Comparison of ENCODE assay signal across 26 mouse cellular contexts in the genomic region with DNA sequence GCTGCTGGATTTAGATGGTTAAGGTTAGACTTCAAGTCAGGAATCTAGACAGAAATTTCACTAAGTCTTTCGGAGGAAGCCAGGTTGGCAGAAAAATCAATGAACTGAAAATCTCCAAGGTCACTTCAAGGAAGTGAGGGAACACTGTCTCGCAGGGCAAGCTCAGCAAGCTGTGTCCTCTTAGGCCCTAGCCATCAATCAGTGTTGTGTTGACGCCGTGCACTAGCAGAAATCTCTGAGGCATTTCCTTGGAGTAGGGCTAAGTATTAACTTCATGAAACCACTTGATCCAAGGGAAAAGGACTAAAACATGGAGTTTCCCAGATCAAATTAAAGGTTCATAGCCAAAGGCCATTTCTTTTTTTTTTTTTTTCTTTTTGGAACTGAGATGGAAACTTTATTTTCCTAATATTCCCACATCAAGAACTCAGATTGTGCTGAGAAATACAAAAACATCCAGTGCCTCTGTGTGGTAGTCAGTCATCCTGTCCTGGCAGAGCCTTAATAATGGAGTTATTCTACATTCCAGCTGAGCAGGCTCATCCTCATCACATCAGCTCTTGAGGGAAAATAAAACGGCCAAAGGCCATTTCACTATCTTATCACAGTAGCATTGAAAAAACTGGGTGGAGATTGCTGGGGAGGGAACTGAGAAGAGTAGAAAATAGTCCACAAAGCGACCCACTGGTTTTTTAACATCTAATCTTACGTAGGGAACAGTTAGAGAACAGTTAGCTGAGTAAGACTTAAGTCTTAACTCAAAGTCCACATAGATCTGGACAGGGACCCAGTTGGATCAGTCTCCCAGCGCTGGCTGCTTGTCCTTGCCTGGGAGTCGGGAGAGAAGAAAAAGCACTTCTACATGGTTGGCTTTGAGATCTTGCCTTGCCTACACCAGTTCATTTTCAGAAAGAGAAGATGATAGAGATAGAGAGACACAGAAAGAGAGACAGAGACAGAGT. TPM values are rescaled to one million over a fixed set of nuclear protein-coding genes. Genes with fewer than 3 reads are reported as not detected.
DNase-seq lines count a peak whose midpoint lies in the region; ATAC-seq lines count a peak whose summit lies in the region.
"Had no signal": no experiment of that assay in that cellular context is flagged by ENCODE, and none has a peak within 500 bp of the region (broad histone marks: within the 10 kb centered on the region; RNA-seq: fewer than 3 reads in every experiment).

No protein-coding gene starts in this region.

- no peak overlapping the region for H3K4me3 ChIP-seq in forebrain, embryonic 10.5 days
- no peak overlapping the region for H3K4me3 ChIP-seq in forebrain, embryonic 13.5 days
- no peak overlapping the region for H3K4me3 ChIP-seq in hindbrain, embryonic 11.5 days (ENCODE audit: low read depth, low read length)
- H3K4me3 ChIP-seq: forebrain, embryonic 12.5 days; hindbrain, embryonic 10.5 days; liver, embryonic 12.5 days; midbrain, embryonic 10.5 days; stomach, embryonic 15.5 days had no signal

- whole genome bisulfite sequencing in forebrain, embryonic 10.5 days = 84% methylated on average over 9 of the region's 9 CpGs
- 86% methylated on average over 9 of the region's 9 CpGs for WGBS in forebrain, embryonic 13.5 days
- 78% methylated on average over 9 of the region's 9 CpGs for WGBS in hindbrain, embryonic 11.5 days

- H3K4me2 ChIP-seq in forebrain, embryonic 13.5 days = no peak overlapping the region
- no peak overlapping the region for H3K4me2 ChIP-seq in hindbrain, embryonic 11.5 days (replicated peaks; ENCODE audit: low read depth, low read length)
- H3K4me2 ChIP-seq: forebrain, embryonic 12.5 days; liver, embryonic 12.5 days; stomach, embryonic 15.5 days had no signal

- H3K36me3 ChIP-seq in forebrain, embryonic 10.5 days (replicated peaks) = no peaks in the 10 kb centered on the region
- H3K36me3 ChIP-seq in forebrain, embryonic 13.5 days (ENCODE audit: poor library complexity, severe bottlenecking) = no peaks in the 10 kb centered on the region
- H3K36me3 ChIP-seq in hindbrain, embryonic 11.5 days (ENCODE audit: control insufficient read depth, insufficient read depth, low read length) = no peaks in the 10 kb centered on the region
- H3K36me3 ChIP-seq: forebrain, embryonic 12.5 days; hindbrain, embryonic 10.5 days; liver, embryonic 12.5 days; midbrain, embryonic 10.5 days; stomach, embryonic 15.5 days had no signal

- peak; percentile 2 for DNase-seq in forebrain, embryonic 10.5 days (ENCODE audit: extremely low spot score, low spot score)
- DNase-seq in kidney, adult 11 months = peak; percentile 37
- DNase-seq in kidney, postnatal 14 days = no peak
- DNase-seq in kidney, adult 9 months = peak; percentile 68
- DNase-seq in kidney, postnatal 36 days = peak; percentile 48 to 49
- DNase-seq in right cerebral cortex, adult 2 months (ENCODE audit: low spot score in 2 of 2) = no peak
- DNase-seq in hindbrain, embryonic 11.5 days (ENCODE audit: low spot score) = no peak
- DNase-seq: adrenal gland, adult 8-10 months; cerebellum, adult 18-20 months; cerebellum, postnatal 14 days; gastrocnemius, postnatal 10 days; lung, adult 18-20 months; lung, postnatal 10 days; right cerebral cortex, postnatal 4 days; thymus, postnatal 36 days had no signal

- H3K4me1 ChIP-seq in forebrain, embryonic 10.5 days = no peaks in the 10 kb centered on the region
- no peaks in the 10 kb centered on the region for H3K4me1 ChIP-seq in forebrain, embryonic 13.5 days
- no peaks in the 10 kb centered on the region for H3K4me1 ChIP-seq in hindbrain, embryonic 11.5 days (replicated peaks; ENCODE audit: control insufficient read depth, insufficient read depth, low read length)
- H3K4me1 ChIP-seq: forebrain, embryonic 12.5 days; hindbrain, embryonic 10.5 days; liver, embryonic 12.5 days; midbrain, embryonic 10.5 days; stomach, embryonic 15.5 days had no signal

- H3K9me3 ChIP-seq in forebrain, embryonic 10.5 days = no peaks in the 10 kb centered on the region
- no peaks in the 10 kb centered on the region for H3K9me3 ChIP-seq in forebrain, embryonic 13.5 days (replicated peaks)
- no peaks in the 10 kb centered on the region for H3K9me3 ChIP-seq in hindbrain, embryonic 11.5 days (ENCODE audit: control insufficient read depth, low read length)
- H3K9me3 ChIP-seq: forebrain, embryonic 12.5 days; hindbrain, embryonic 10.5 days; liver, embryonic 12.5 days; midbrain, embryonic 10.5 days; stomach, embryonic 15.5 days had no signal

- no peak for ATAC-seq in forebrain, embryonic 13.5 days
- no peak for ATAC-seq in hindbrain, embryonic 11.5 days (ENCODE audit: low FRiP score)
- ATAC-seq: activated CD4-positive, CD25-positive, alpha-beta regulatory T cell, adult 4 months; hindbrain, postnatal 0 days; liver, embryonic 12.5 days had no signal

- no peak overlapping the region for H3K27ac ChIP-seq in forebrain, embryonic 10.5 days
- no peak overlapping the region for H3K27ac ChIP-seq in forebrain, embryonic 13.5 days
- no peak overlapping the region for H3K27ac ChIP-seq in hindbrain, embryonic 11.5 days (ENCODE audit: low read depth, low read length)
- H3K27ac ChIP-seq: forebrain, embryonic 12.5 days; hindbrain, embryonic 10.5 days; hindbrain, postnatal 0 days; liver, embryonic 12.5 days; midbrain, embryonic 10.5 days; stomach, embryonic 15.5 days had no signal

- H3K9ac ChIP-seq in forebrain, embryonic 13.5 days = no peak overlapping the region
- H3K9ac ChIP-seq in hindbrain, embryonic 11.5 days (ENCODE audit: low read depth, low read length) = no peak overlapping the region
- H3K9ac ChIP-seq: forebrain, embryonic 12.5 days; liver, embryonic 12.5 days; stomach, embryonic 15.5 days had no signal

- no peaks in the 10 kb centered on the region for H3K27me3 ChIP-seq in forebrain, embryonic 10.5 days (ENCODE audit: poor library complexity, severe bottlenecking)
- no peaks in the 10 kb centered on the region for H3K27me3 ChIP-seq in forebrain, embryonic 13.5 days
- H3K27me3 ChIP-seq in hindbrain, embryonic 11.5 days (ENCODE audit: control insufficient read depth, insufficient read depth, low read length) = no peaks in the 10 kb centered on the region
- H3K27me3 ChIP-seq: forebrain, embryonic 12.5 days; liver, embryonic 12.5 days; stomach, embryonic 15.5 days had no signal

RNA-seq across cellular contexts. Expression of a gene that starts 15.0 kb away (rescaled TPM):
- polyA plus RNA-seq in forebrain, embryonic 10.5 days (2016; fragmentation: Nextera tagmentation; extraction: Ambion mirVana) = not detected in 2 replicates
- not detected in 2 replicates for polyA plus RNA-seq in forebrain, embryonic 13.5 days (2015; fragmentation: Nextera tagmentation; extraction: Ambion mirVana)
- 0.09 TPM in 1 of 2 replicates, not detected in the other for polyA plus RNA-seq in hindbrain, embryonic 11.5 days (2014; fragmentation: Nextera tagmentation; extraction: Ambion mirVana)
- polyA plus RNA-seq: activated CD4-positive, CD25-positive, alpha-beta regulatory T cell, adult 4 months; embryonic facial prominence, embryonic 11.5 days; forebrain, embryonic 12.5 days; hindbrain, embryonic 10.5 days; limb, embryonic 11.5 days; liver, embryonic 12.5 days; midbrain, embryonic 10.5 days; neural tube, embryonic 14.5 days had no signal

RNA-seq across cellular contexts. Expression of a gene that starts 39.5 kb away (rescaled TPM):
- 10.6 and 12.4 TPM in 2 replicates for polyA plus RNA-seq in forebrain, embryonic 10.5 days (2016; fragmentation: Nextera tagmentation; extraction: Ambion mirVana)
- 15.9 and 16.7 TPM in 2 replicates for polyA plus RNA-seq in forebrain, embryonic 13.5 days (2015; fragmentation: Nextera tagmentation; extraction: Ambion mirVana)
- 21.5 and 23.2 TPM in 2 replicates for polyA plus RNA-seq in hindbrain, embryonic 11.5 days (2014; fragmentation: Nextera tagmentation; extraction: Ambion mirVana)

RNA-seq across cellular contexts. Expression of a gene that starts 49.2 kb away (rescaled TPM):
- 153 and 161 TPM in 2 replicates for polyA plus RNA-seq in forebrain, embryonic 10.5 days (2016; fragmentation: Nextera tagmentation; extraction: Ambion mirVana)
- polyA plus RNA-seq in forebrain, embryonic 13.5 days (2015; fragmentation: Nextera tagmentation; extraction: Ambion mirVana) = 142 and 148 TPM in 2 replicates
- 126 TPM in 2 replicates for polyA plus RNA-seq in hindbrain, embryonic 11.5 days (2014; fragmentation: Nextera tagmentation; extraction: Ambion mirVana)

RNA-seq across cellular contexts. Expression of a gene that starts 58.2 kb away (rescaled TPM):
- 1.2 and 1.9 TPM in 2 replicates for polyA plus RNA-seq in forebrain, embryonic 10.5 days (2016; fragmentation: Nextera tagmentation; extraction: Ambion mirVana)
- polyA plus RNA-seq in forebrain, embryonic 13.5 days (2015; fragmentation: Nextera tagmentation; extraction: Ambion mirVana) = 0.14 TPM in 1 of 2 replicates, not detected in the other
- polyA plus RNA-seq in hindbrain, embryonic 11.5 days (2014; fragmentation: Nextera tagmentation; extraction: Ambion mirVana) = 2.4 and 3.1 TPM in 2 replicates
- polyA plus RNA-seq: activated CD4-positive, CD25-positive, alpha-beta regulatory T cell, adult 4 months had no signal

Comparison
In these comparisons a context has a peak if more than half of its experiments do, and no peak if none do; other contexts are left out.
1. DNase-seq: peak in forebrain, embryonic 10.5 days (single experiment), kidney, adult 11 months (single experiment), kidney, adult 9 months (single experiment) and kidney, postnatal 36 days (2 of 2); none in kidney, postnatal 14 days (single experiment), right cerebral cortex, adult 2 months (0 of 2) and hindbrain, embryonic 11.5 days (single experiment).